8 mouse cellular contexts compared by ENCODE assay signal in genomic region chr9:27298411-27299285, GRCm38 (mm10). TPM values are rescaled to one million over a fixed set of nuclear protein-coding genes. Genes with fewer than 3 reads are reported as not detected.
DNase-seq lines count a peak whose midpoint lies in the region; ATAC-seq and TF ChIP-seq lines count a peak whose summit lies in the region.

TSS of gene Igsf9b (plus strand) at chr9:27299204.

- ATAC-seq in embryonic facial prominence, embryonic 12.5 days (ENCODE audit: insufficient number of reproducible peaks, insufficient read depth, low FRiP score, low TSS enrichment) = peak; percentile 99
- ATAC-seq in intestine, embryonic 16.5 days = peak; percentile 100

- H3K36me3 ChIP-seq in embryonic facial prominence, embryonic 12.5 days = no peaks in the 10 kb centered on the region
- no peaks in the 10 kb centered on the region for H3K36me3 ChIP-seq in intestine, embryonic 16.5 days (ENCODE audit: control insufficient read depth, insufficient read depth, low read length)

- under 1% methylated on average over 40 of the region's 40 CpGs for WGBS in embryonic facial prominence, embryonic 12.5 days
- WGBS in intestine, embryonic 16.5 days = under 1% methylated on average over 40 of the region's 40 CpGs

- H3K9me3 ChIP-seq in embryonic facial prominence, embryonic 12.5 days = no peaks in the 10 kb centered on the region
- H3K9me3 ChIP-seq in intestine, embryonic 16.5 days (ENCODE audit: control insufficient read depth, low read length) = no peaks in the 10 kb centered on the region

- TF ChIP-seq POLR2A in bone marrow macrophage, adult 2 months (IDR thresholded peaks at IDR 0.05; ENCODE audit: borderline replicate concordance, low read depth, low read length) = no peak

- H3K27ac ChIP-seq in bone marrow macrophage, adult 2 months (ENCODE audit: insufficient read depth, low read depth, low read length) = no peak within 1 kb of the TSS
- no peak within 1 kb of the TSS for H3K27ac ChIP-seq in embryonic facial prominence, embryonic 12.5 days
- H3K27ac ChIP-seq in intestine, embryonic 16.5 days (ENCODE audit: low read length) = no peak within 1 kb of the TSS

- peak; percentile 100 for DNase-seq in heart, adult 11 months
- peak; percentile 91 to 96 for DNase-seq in left cerebral cortex, postnatal 10 days (ENCODE audit: extremely low spot score in 1 of 2, low spot score in 2 of 2)
- DNase-seq in mesoderm, embryonic 11.5 days (ENCODE audit: low read depth, low spot score) = peak; percentile 94
- peak; percentile 91 for DNase-seq in right cerebral cortex, postnatal 4 days
- no peak for DNase-seq in spleen, adult 12 weeks (ENCODE audit: low spot score)

- no peak for TF ChIP-seq CTCF in bone marrow macrophage, adult 2 months (IDR thresholded peaks at IDR 0.05; ENCODE audit: low read depth, low read length)

- H3K27me3 ChIP-seq in embryonic facial prominence, embryonic 12.5 days = peaks cover 32% of the 10 kb centered on the region
- peaks cover 16% of the 10 kb centered on the region for H3K27me3 ChIP-seq in intestine, embryonic 16.5 days (replicated peaks; ENCODE audit: control insufficient read depth, insufficient read depth, low read length)

- intact Hi-C loops in left cerebral cortex, postnatal 10 days (cut with DNase I) = no loop called here

- peaks cover 8% of the 10 kb centered on the region for H3K4me1 ChIP-seq in bone marrow macrophage, adult 2 months (ENCODE audit: control insufficient read depth, insufficient read depth, low read length)
- H3K4me1 ChIP-seq in embryonic facial prominence, embryonic 12.5 days = peaks cover 39% of the 10 kb centered on the region
- H3K4me1 ChIP-seq in intestine, embryonic 16.5 days (ENCODE audit: control insufficient read depth, insufficient read depth, low read length) = peaks cover 7% of the 10 kb centered on the region; the same call in 1 of the 2 replicates

- H3K4me2 ChIP-seq in embryonic facial prominence, embryonic 12.5 days (replicated peaks) = peak within 1 kb of the TSS; percentile 90
- H3K4me2 ChIP-seq in intestine, embryonic 16.5 days (ENCODE audit: low read depth, low read length) = peak within 1 kb of the TSS; percentile 90

- H3K4me3 ChIP-seq in bone marrow macrophage, adult 2 months (ENCODE audit: insufficient read depth, low read length) = peak within 1 kb of the TSS; percentile 96
- H3K4me3 ChIP-seq in embryonic facial prominence, embryonic 12.5 days = peak within 1 kb of the TSS; percentile 72
- peak within 1 kb of the TSS; percentile 78 for H3K4me3 ChIP-seq in intestine, embryonic 16.5 days (ENCODE audit: low read length)

- peak within 1 kb of the TSS; percentile 50 for H3K9ac ChIP-seq in embryonic facial prominence, embryonic 12.5 days
- H3K9ac ChIP-seq in intestine, embryonic 16.5 days (ENCODE audit: low read depth, low read length) = peak within 1 kb of the TSS; percentile 66

RNA-seq across cellular contexts. Expression of gene Igsf9b, which starts in this region (rescaled TPM):
- polyA plus RNA-seq in bone marrow macrophage, adult 2 months (2012; ENCODE audit: insufficient read depth, insufficient read length, missing spikeins) = 0.05 TPM in 1 of 2 replicates, not detected in the other
- 4.2 and 4.3 TPM in 2 replicates for polyA plus RNA-seq in embryonic facial prominence, embryonic 12.5 days (2016; fragmentation: Nextera tagmentation; extraction: Ambion mirVana)
- polyA plus RNA-seq in intestine, embryonic 16.5 days (2015; fragmentation: Nextera tagmentation; extraction: Ambion mirVana) = 4.1 and 4.2 TPM in 2 replicates
- 10 to 100 TPM; 71.0 to 72.1 TPM for total RNA-seq in left cerebral cortex, postnatal 10 days (2021)
